Mouse (Mus musculus) ovary, postnatal 10 days (tissue): ENCODE results near the gene Dnajc30.

Experiments used
- DNase-seq: peaks from one replicate; pipeline ENCODE4 v3.0.0; 2022; ENCODE audit warnings: low spot score

Gene Dnajc30

DNA sequence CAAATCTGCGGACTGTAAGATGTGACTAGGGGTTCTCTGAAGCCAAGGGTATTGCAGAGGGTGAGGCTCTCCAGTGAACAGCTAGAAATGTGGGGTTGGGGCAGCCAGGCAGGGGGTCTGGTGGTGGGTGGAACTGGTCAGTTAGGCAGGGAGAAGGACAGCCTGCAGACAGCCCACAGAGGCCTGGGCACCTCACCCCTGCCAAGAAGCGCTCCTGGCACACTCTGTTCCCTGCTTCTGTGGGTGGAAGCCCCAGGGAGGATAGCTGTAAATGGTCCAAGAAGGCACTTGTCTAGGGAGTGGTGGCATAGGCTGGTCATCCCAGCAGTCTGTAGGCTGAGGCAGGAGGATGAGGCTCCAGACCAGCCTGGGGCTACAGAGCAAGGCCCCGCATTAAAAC lies 45.4 kb downstream of the Dnajc30 start:
- DNase-seq: no peak

DNA sequence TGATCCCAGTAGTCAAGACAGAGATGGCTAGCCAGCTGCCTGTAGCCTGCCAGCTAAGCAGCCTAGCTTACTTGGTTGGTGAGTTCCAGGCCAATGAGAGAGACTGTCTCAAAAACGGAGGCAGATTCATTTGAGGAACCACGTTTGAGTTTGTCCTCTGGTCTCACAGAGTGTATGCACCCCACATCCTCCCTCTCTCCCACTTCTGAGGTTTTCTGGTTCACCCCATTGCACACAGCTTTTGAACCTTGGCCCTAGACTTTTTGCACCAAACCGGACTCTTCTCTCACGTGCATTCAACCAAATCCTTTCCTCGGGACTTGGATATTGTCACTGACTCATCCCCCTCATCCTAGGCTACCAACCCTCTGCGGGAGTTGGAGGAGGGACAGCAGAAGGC lies 46.0 kb downstream of the Dnajc30 start:
- DNase-seq: no peak

GRCm38 (mm10) chr5:135113782-135114181 lies 49.8 kb downstream of the Dnajc30 start:
- DNase-seq: no peak

GRCm38 (mm10) chr5:135115241-135115640 lies 51.2 kb downstream of the Dnajc30 start:
- DNase-seq: no peak
